Mouse (Mus musculus) skeletal muscle tissue, adult 2 months (tissue): ENCODE measurements around the gene Hdac4.
A peak's percentile ranks its signal among the peaks of the same experiment; 100 is the strongest.

ENCODE experiments used
- DNase-seq: peaks from one replicate; pipeline ENCODE4 v3.0.0-alpha.2; 2012; ENCODE audit warnings: low read depth, low spot score

The Hdac4 gene

GRCm38 (mm10) chr1:92178021-92178895, 17.2 kb downstream of the Hdac4 start:
- no peak for DNase-seq

GRCm38 (mm10) chr1:92177599-92177998, 17.9 kb downstream of the Hdac4 start:
- DNase-seq: no peak

- no peak for DNase-seq
These were observed 18.3 kb downstream of the Hdac4 start for GRCm38 (mm10) chr1:92177196-92177595.

- DNase-seq: no peak
These were observed 20.2 kb downstream of the Hdac4 start for GRCm38 (mm10) chr1:92175266-92175665.

- DNase-seq: no peak
These were observed 20.6 kb downstream of the Hdac4 start for GRCm38 (mm10) chr1:92174898-92175255.

- no peak for DNase-seq
These were observed 21.1 kb downstream of the Hdac4 start for GRCm38 (mm10) chr1:92174251-92174897.

- no peak for DNase-seq
These were observed 24.8 kb downstream of the Hdac4 start for GRCm38 (mm10) chr1:92170616-92171235.

GRCm38 (mm10) chr1:92169776-92170055, 25.8 kb downstream of the Hdac4 start:
- no peak for DNase-seq

- no peak for DNase-seq
These were observed 26.4 kb downstream of the Hdac4 start for GRCm38 (mm10) chr1:92168900-92169775.

- DNase-seq: no peak
These were observed 31.6 kb downstream of the Hdac4 start for GRCm38 (mm10) chr1:92163932-92164331.

- no peak for DNase-seq
These were observed 35.7 kb downstream of the Hdac4 start for GRCm38 (mm10) chr1:92159804-92160203.

- DNase-seq: no peak
These were observed 45.3 kb downstream of the Hdac4 start for GRCm38 (mm10) chr1:92150201-92150600.

GRCm38 (mm10) chr1:92148527-92148926, 47.0 kb downstream of the Hdac4 start:
- no peak for DNase-seq

GRCm38 (mm10) chr1:92144868-92145534, 50.5 kb downstream of the Hdac4 start:
- DNase-seq: peak; percentile 32

- no peak for DNase-seq
These were observed 52.1 kb downstream of the Hdac4 start for GRCm38 (mm10) chr1:92143331-92143895.

- no peak for DNase-seq
These were observed 52.7 kb downstream of the Hdac4 start for GRCm38 (mm10) chr1:92142793-92143192.

- no peak for DNase-seq
These were observed 56.5 kb downstream of the Hdac4 start for GRCm38 (mm10) chr1:92139001-92139400.

GRCm38 (mm10) chr1:92137136-92137848, 58.2 kb downstream of the Hdac4 start:
- DNase-seq: peak; percentile 52

- no peak for DNase-seq
These were observed 59.1 kb downstream of the Hdac4 start for GRCm38 (mm10) chr1:92136362-92136761.

GRCm38 (mm10) chr1:92132181-92132580, 63.3 kb downstream of the Hdac4 start:
- DNase-seq: no peak
